Mouse (Mus musculus) kidney, adult 2 months (tissue): ENCODE measurements around the gene Thra. TPM values are rescaled to one million over a fixed set of nuclear protein-coding genes. Genes with fewer than 3 reads are reported as not detected.
"Not testable (repeated sequence)": the region's sequence is repeated elsewhere in the genome, so short reads cannot be mapped to it uniquely, and the experiment has no call there.

ENCODE experiments used
- DNase-seq: peaks from one replicate; pipeline ENCODE4 v3.0.0; 2021
- H3K27ac ChIP-seq: fragments of 200-500 bp; 2 replicates; pipeline ENCODE4 v1.5.1; 2012; ENCODE audit warnings: low read depth, low read length, control low read depth, inconsistent platforms; ENCODE audit not compliant: insufficient read depth
- H3K27me3 ChIP-seq: fragments of 200-500 bp; replicated peaks from 2 replicates; pipeline ENCODE4 v1.6.1; 2012; ENCODE audit warnings: mild to moderate bottlenecking, moderate library complexity, low read length, inconsistent platforms; ENCODE audit not compliant: control insufficient read depth, insufficient read depth
- H3K36me3 ChIP-seq: fragments of 200-500 bp; 2 replicates; pipeline ENCODE4 v1.6.1; 2012; ENCODE audit warnings: mild to moderate bottlenecking, moderate library complexity, low read length, inconsistent platforms; ENCODE audit not compliant: control insufficient read depth, insufficient read depth
- H3K4me1 ChIP-seq: fragments of 200-500 bp; 2 replicates; pipeline ENCODE4 v1.6.1; 2011; ENCODE audit warnings: low read length; ENCODE audit not compliant: control insufficient read depth, insufficient read depth
- H3K4me3 ChIP-seq: fragments of 200-500 bp; 2 replicates; pipeline ENCODE4 v1.5.1; 2011; ENCODE audit warnings: mild to moderate bottlenecking, low read depth, low read length, control low read depth; ENCODE audit not compliant: insufficient read depth
- CTCF ChIP-seq: fragments of 200-500 bp; conservative IDR thresholded peaks from 2 replicates; pipeline ENCODE4 v1.5.1; 2011; ENCODE audit warnings: low read depth, mild to moderate bottlenecking, control low read depth, low read length, moderate library complexity, mixed read lengths; ENCODE audit not compliant: insufficient read depth, insufficient read length
- POLR2A ChIP-seq: fragments of 200-500 bp; IDR thresholded peaks from one replicate; pipeline ENCODE4 v1.6.1; 2011; ENCODE audit warnings: low read depth, low read length, control low read depth
- WGBS: fragments of 180-500 bp; shearing (Covaris S2); methylation state at CpG from one replicate; pipeline ENCODE4 v1.1.7; 2018; 5-methylcytosine and 5-hydroxymethylcytosine counted together
- polyA plus RNA-seq: library from polyadenylated mRNA; depleted of rRNA; stranded (reverse); fragments of >200 nt; gene quantifications from 2 replicates; pipeline ENCODE4 v1.2.3, GENCODE M21; 2012

The Thra gene
- polyA plus RNA-seq, 1 experiment = 92.7 TPM

GRCm38 (mm10) chr11:98708282-98708956 lies 32.0 kb upstream of the Thra start:
- Histone ChIP-seq H3K4me3 (no peak overlapping the region), H3K4me1 (peaks cover 21% of the 10 kb centered on the region), H3K27ac (no peak overlapping the region), H3K36me3 (no peaks in the 10 kb centered on the region; the same call in 1 of the 2 replicates), H3K27me3 (no peaks in the 10 kb centered on the region)
- peak; percentile 66 for DNase-seq
- no peak for TF ChIP-seq CTCF
- no peak for TF ChIP-seq POLR2A
- WGBS = 42% methylated on average over 19 of the region's 19 CpGs

- 25% methylated on average over 26 of the region's 26 CpGs for WGBS
These were observed 31.3 kb upstream of the Thra start for GRCm38 (mm10) chr11:98709001-98709741.

DNA sequence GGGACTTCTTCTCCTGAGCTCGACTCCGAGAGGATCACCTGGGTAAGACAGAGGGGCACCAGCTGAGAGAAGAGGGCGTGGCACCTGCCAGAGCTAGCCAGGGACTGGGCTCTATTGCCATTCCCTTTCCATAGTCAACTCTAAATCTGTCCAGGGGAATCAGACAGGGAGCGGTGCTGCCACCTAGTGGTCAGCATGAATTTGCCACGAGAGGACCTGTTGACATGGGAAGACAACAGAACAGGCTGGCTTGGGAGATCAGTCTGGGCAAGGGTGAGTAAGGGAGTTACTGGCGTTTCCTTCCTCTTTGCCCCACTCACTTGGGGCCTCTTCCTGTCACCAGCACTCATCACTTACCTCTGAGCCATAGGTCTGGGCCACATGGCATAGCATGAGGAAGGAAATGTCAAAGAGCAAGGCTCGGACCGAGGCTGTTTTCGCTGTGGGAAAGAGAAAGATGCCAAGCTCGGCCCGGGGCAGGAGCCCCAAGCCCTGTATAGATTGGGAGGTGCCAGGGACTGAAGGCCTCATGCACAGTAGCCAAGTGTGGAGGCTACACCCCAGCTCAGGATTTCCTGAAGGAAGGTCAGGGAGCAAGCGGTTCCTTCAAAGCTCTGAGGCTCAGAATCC lies 29.9 kb upstream of the Thra start:
- 31% methylated on average over 12 of the region's 12 CpGs for WGBS
- H3K27me3 ChIP-seq = no peaks in the 10 kb centered on the region
- H3K4me1 ChIP-seq = peaks cover 21% of the 10 kb centered on the region
- DNase-seq = peak; percentile 89
- H3K27ac ChIP-seq = peak overlapping the region; percentile 10; the same call in 1 of the 2 replicates
- no peak overlapping the region for H3K4me3 ChIP-seq
- TF ChIP-seq POLR2A = no peak
- peak; percentile 96 for TF ChIP-seq CTCF
- H3K36me3 ChIP-seq = no peaks in the 10 kb centered on the region; the same call in 1 of the 2 replicates

More at GRCm38 (mm10) chr11:98709001-98709741, 31.3 kb upstream of the Thra start:
- TF ChIP-seq CTCF (no peak), POLR2A (no peak)
- Histone ChIP-seq H3K4me3 (no peak overlapping the region), H3K4me1 (peaks cover 21% of the 10 kb centered on the region), H3K27ac (peak overlapping the region; percentile 41), H3K36me3 (no peaks in the 10 kb centered on the region; the same call in 1 of the 2 replicates), H3K27me3 (no peaks in the 10 kb centered on the region)
- peak; percentile 88 for DNase-seq

DNA sequence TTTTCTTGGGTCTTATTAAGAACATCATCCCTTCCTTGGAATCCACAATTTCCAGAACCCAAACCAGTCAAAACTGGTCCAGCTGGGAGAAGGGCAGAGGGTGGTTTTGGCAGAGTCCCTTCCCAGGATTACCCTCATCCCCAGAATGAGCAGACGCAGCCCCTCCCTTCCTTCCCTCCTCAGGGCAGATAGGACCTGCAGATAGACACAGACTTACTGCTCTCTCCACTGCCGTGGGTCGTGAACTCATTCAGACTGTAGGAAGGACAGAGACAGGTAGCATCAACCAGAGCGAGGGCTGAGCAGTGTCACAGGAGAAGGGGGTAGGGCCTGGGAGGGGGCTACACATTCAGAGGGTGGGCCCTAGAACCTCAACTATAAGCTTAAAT lies 29.4 kb upstream of the Thra start:
- peaks cover 21% of the 10 kb centered on the region for H3K4me1 ChIP-seq
- no peaks in the 10 kb centered on the region; the same call in 1 of the 2 replicates for H3K36me3 ChIP-seq
- DNase-seq = no peak
- no peak for TF ChIP-seq CTCF
- TF ChIP-seq POLR2A = no peak
- 64% methylated on average over 4 of the region's 4 CpGs for WGBS
- H3K27me3 ChIP-seq = no peaks in the 10 kb centered on the region
- H3K27ac ChIP-seq = peak overlapping the region; percentile 10; the same call in 1 of the 2 replicates
- H3K4me3 ChIP-seq = no peak overlapping the region

- TF ChIP-seq CTCF = peak; percentile 40
- peaks cover 21% of the 10 kb centered on the region for H3K4me1 ChIP-seq
- DNase-seq = peak; percentile 35
- not testable (repeated sequence) for H3K36me3 ChIP-seq, H3K4me3 ChIP-seq, H3K27ac ChIP-seq, H3K27me3 ChIP-seq
- 67% methylated on average over 6 of the region's 6 CpGs for WGBS
These were observed 28.4 kb upstream of the Thra start for GRCm38 (mm10) chr11:98712009-98712408.

DNA sequence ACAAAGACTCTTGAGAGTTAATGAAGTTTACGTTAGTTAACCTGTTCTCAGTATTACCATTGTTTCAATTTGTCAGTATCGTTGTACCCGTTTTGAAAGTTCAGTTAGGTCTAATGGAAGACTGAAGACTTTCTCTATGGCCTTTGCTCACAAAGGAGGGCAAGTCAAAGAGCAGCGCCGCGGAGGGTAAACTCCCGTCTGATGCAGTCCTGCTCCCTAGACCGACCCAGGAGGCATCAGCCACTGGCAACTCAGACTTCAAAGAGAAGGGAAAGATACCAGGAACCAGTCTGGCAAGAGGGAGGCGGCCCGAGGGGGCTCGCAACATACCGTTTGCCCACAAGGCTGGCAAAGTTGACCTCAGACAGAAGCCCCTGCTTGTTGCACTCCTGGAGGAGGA lies 26.7 kb upstream of the Thra start:
- 59% methylated on average over 12 of the region's 12 CpGs for WGBS
- Histone ChIP-seq H3K4me1 (peaks cover 15% of the 10 kb centered on the region), H3K4me3 (no peak overlapping the region), H3K36me3 (no peaks in the 10 kb centered on the region), H3K27me3 (no peaks in the 10 kb centered on the region), H3K27ac (no peak overlapping the region)
- peak; percentile 52 for DNase-seq
- TF ChIP-seq CTCF = no peak

- TF ChIP-seq CTCF (no peak), POLR2A (no peak)
- H3K4me3 ChIP-seq = no peak overlapping the region
- 97% methylated on average over 9 of the region's 9 CpGs for WGBS
- no peaks in the 10 kb centered on the region; the same call in 1 of the 2 replicates for H3K4me1 ChIP-seq
- no peak overlapping the region for H3K27ac ChIP-seq
- no peak for DNase-seq
- no peaks in the 10 kb centered on the region for H3K36me3 ChIP-seq
- H3K27me3 ChIP-seq = no peaks in the 10 kb centered on the region
These were observed 24.5 kb upstream of the Thra start for GRCm38 (mm10) chr11:98715946-98716345.
